ENCODE assay signal across 24 mouse cellular contexts in genomic region chr4:45909256-45909655, GRCm38 (mm10). TPM values are rescaled to one million over a fixed set of nuclear protein-coding genes. Genes with fewer than 3 reads are reported as not detected.
DNase-seq lines count a peak whose midpoint lies in the region; ATAC-seq and TF ChIP-seq lines count a peak whose summit lies in the region.
"Had no signal": no experiment of that assay in that cellular context is flagged by ENCODE, and none has a peak within 500 bp of the region (broad histone marks: within the 10 kb centered on the region; RNA-seq: fewer than 3 reads in every experiment).

No protein-coding gene starts in this region.

- no peak for TF ChIP-seq CTCF in kidney, postnatal 0 days (IDR thresholded peaks at IDR 0.05; ENCODE audit: low read depth)
- TF ChIP-seq CTCF in midbrain, postnatal 0 days (IDR thresholded peaks at IDR 0.05): no peak

- no peak overlapping the region for H3K4me2 ChIP-seq in kidney, postnatal 0 days (ENCODE audit: low read length)
- no peak overlapping the region for H3K4me2 ChIP-seq in midbrain, postnatal 0 days (ENCODE audit: low read depth, low read length, poor library complexity, severe bottlenecking)
- H3K4me2 ChIP-seq: embryonic facial prominence, embryonic 13.5 days; forebrain, embryonic 15.5 days; liver, embryonic 11.5 days; midbrain, embryonic 15.5 days had no signal

- ATAC-seq in kidney, postnatal 0 days (replicated peaks; ENCODE audit: low FRiP score, low read depth): no peak
- no peak for ATAC-seq in midbrain, postnatal 0 days (ENCODE audit: low FRiP score)
- ATAC-seq in megakaryocyte, adult 5-6 weeks (ENCODE audit: poor library complexity, severe bottlenecking): no peak
- ATAC-seq: forebrain, embryonic 15.5 days; hindbrain, embryonic 16.5 days; midbrain, embryonic 15.5 days had no signal

- H3K9me3 ChIP-seq in kidney, postnatal 0 days (replicated peaks; ENCODE audit: low read length): no peaks in the 10 kb centered on the region
- H3K9me3 ChIP-seq in midbrain, postnatal 0 days (ENCODE audit: low read length): no peaks in the 10 kb centered on the region
- H3K9me3 ChIP-seq: embryonic facial prominence, embryonic 13.5 days; forebrain, embryonic 15.5 days; midbrain, embryonic 15.5 days had no signal

- H3K4me3 ChIP-seq in kidney, postnatal 0 days (replicated peaks; ENCODE audit: low read depth, low read length): no peak overlapping the region
- H3K4me3 ChIP-seq in midbrain, postnatal 0 days (ENCODE audit: low read depth, low read length): no peak overlapping the region
- H3K4me3 ChIP-seq: embryonic facial prominence, embryonic 13.5 days; forebrain, embryonic 15.5 days; midbrain, embryonic 15.5 days had no signal

- no peaks in the 10 kb centered on the region for H3K4me1 ChIP-seq in kidney, postnatal 0 days (replicated peaks; ENCODE audit: insufficient read depth, low read length)
- H3K4me1 ChIP-seq in midbrain, postnatal 0 days (ENCODE audit: insufficient read depth, low read length): no peaks in the 10 kb centered on the region
- H3K4me1 ChIP-seq: embryonic facial prominence, embryonic 13.5 days; forebrain, embryonic 15.5 days; midbrain, embryonic 15.5 days had no signal

- intact Hi-C loops in left cerebral cortex, postnatal 25 days (cut with DNase I): no loop called here

- 65% methylated on average over 13 of the region's 13 CpGs for WGBS in kidney, postnatal 0 days
- 90% methylated on average over 13 of the region's 13 CpGs for WGBS in midbrain, postnatal 0 days

- peak; percentile 28 for DNase-seq in kidney, postnatal 0 days (ENCODE audit: low spot score)
- no peak for DNase-seq in kidney, adult 8-10 months
- DNase-seq in brain, adult 2 months (ENCODE audit: low read depth, low spot score): peak; percentile 59
- DNase-seq in layer of hippocampus, adult 9-10 months (ENCODE audit: low spot score): peak; percentile 1
- peak; percentile 34 to 73 for DNase-seq in left cerebral cortex, postnatal 25 days (ENCODE audit: low spot score in 2 of 2)
- DNase-seq in midbrain, postnatal 0 days (ENCODE audit: low spot score): no peak
- no peak for DNase-seq in retina, embryonic 14.5 days (ENCODE audit: low spot score)
- DNase-seq: adrenal gland, postnatal 14 days; cerebellum, adult 11 months; cerebellum, postnatal 10 days; heart, postnatal 36 days; kidney, adult 18-20 months; kidney, postnatal 14 days; lung, adult 18-20 months had no signal

- H3K36me3 ChIP-seq in kidney, postnatal 0 days (ENCODE audit: insufficient read depth, low read length): no peaks in the 10 kb centered on the region
- H3K36me3 ChIP-seq in midbrain, postnatal 0 days (ENCODE audit: insufficient read depth, low read length): no peaks in the 10 kb centered on the region
- H3K36me3 ChIP-seq: embryonic facial prominence, embryonic 13.5 days; forebrain, embryonic 15.5 days; midbrain, embryonic 15.5 days had no signal

- H3K27me3 ChIP-seq in kidney, postnatal 0 days (ENCODE audit: insufficient read depth, low read length): no peaks in the 10 kb centered on the region
- no peaks in the 10 kb centered on the region for H3K27me3 ChIP-seq in midbrain, postnatal 0 days (ENCODE audit: insufficient read depth, low read length)
- H3K27me3 ChIP-seq: embryonic facial prominence, embryonic 13.5 days; forebrain, embryonic 15.5 days; midbrain, embryonic 15.5 days had no signal

- no peak overlapping the region for H3K27ac ChIP-seq in kidney, postnatal 0 days
- no peak overlapping the region for H3K27ac ChIP-seq in midbrain, postnatal 0 days (ENCODE audit: low read depth, low read length)
- H3K27ac ChIP-seq: embryonic facial prominence, embryonic 13.5 days; forebrain, embryonic 15.5 days; midbrain, embryonic 15.5 days; stomach, postnatal 0 days had no signal

- no peak overlapping the region for H3K9ac ChIP-seq in kidney, postnatal 0 days (ENCODE audit: low read depth, low read length)
- H3K9ac ChIP-seq in midbrain, postnatal 0 days (replicated peaks; ENCODE audit: low read length, poor library complexity, severe bottlenecking): no peak overlapping the region
- H3K9ac ChIP-seq: embryonic facial prominence, embryonic 13.5 days; forebrain, embryonic 15.5 days; midbrain, embryonic 15.5 days had no signal

RNA-seq across cellular contexts. Expression of gene Ccdc180, which starts 19.2 kb away (rescaled TPM):
- polyA plus RNA-seq in kidney, postnatal 0 days (2015; fragmentation: Nextera tagmentation; extraction: Ambion mirVana): 0.47 and 0.55 TPM in 2 replicates
- total RNA-seq in left cerebral cortex, postnatal 25 days (2021): not detected
- total RNA-seq in midbrain, postnatal 0 days (2014; rRNA removed): 0.27 and 0.52 TPM in 2 replicates
- polyA plus RNA-seq in midbrain, postnatal 0 days (2015; fragmentation: Nextera tagmentation; extraction: Ambion mirVana): 0.27 and 0.48 TPM in 2 replicates
- 3.0 and 3.4 TPM in 2 replicates for total RNA-seq in megakaryocyte, adult 5-6 weeks (2015)
- total RNA-seq in megakaryocyte, adult 5-6 weeks (2017): 0.62 and 2.1 TPM in 2 replicates
- total RNA-seq: CH12.LX; gastrocnemius, adult 18-20 months; heart, postnatal 36 days had no signal
- polyA plus RNA-seq: embryonic facial prominence, embryonic 13.5 days; limb, embryonic 11.5 days had no signal

RNA-seq across cellular contexts. Expression of gene Tdrd7, which starts 55.9 kb away (rescaled TPM):
- 22.9 and 25.1 TPM in 2 replicates for polyA plus RNA-seq in kidney, postnatal 0 days (2015; fragmentation: Nextera tagmentation; extraction: Ambion mirVana)
- 10 to 100 TPM; 27.0 to 28.1 TPM for total RNA-seq in left cerebral cortex, postnatal 25 days (2021)
- total RNA-seq in midbrain, postnatal 0 days (2014; rRNA removed): 28.0 and 35.3 TPM in 2 replicates
- polyA plus RNA-seq in midbrain, postnatal 0 days (2015; fragmentation: Nextera tagmentation; extraction: Ambion mirVana): 21.4 and 24.1 TPM in 2 replicates
- total RNA-seq in megakaryocyte, adult 5-6 weeks (2015): 68.3 and 69.7 TPM in 2 replicates
- 25.3 and 31.4 TPM in 2 replicates for total RNA-seq in megakaryocyte, adult 5-6 weeks (2017)

Comparison
In these comparisons a context has a peak if more than half of its experiments do, and no peak if none do; other contexts are left out.
1. DNase-seq: peak in kidney, postnatal 0 days (single experiment), brain, adult 2 months (single experiment), layer of hippocampus, adult 9-10 months (single experiment) and left cerebral cortex, postnatal 25 days (2 of 2); none in kidney, adult 8-10 months (0 of 2), midbrain, postnatal 0 days (single experiment) and retina, embryonic 14.5 days (single experiment).